Mouse (Mus musculus) kidney, adult 2 months (tissue): ENCODE data around the gene Csad. TPM values are rescaled to one million over a fixed set of nuclear protein-coding genes. Genes with fewer than 3 reads are reported as not detected.

Experiments used
- DNase-seq: peaks from one replicate; pipeline ENCODE4 v3.0.0; 2021
- H3K27ac ChIP-seq: fragments of 200-500 bp; 2 replicates; pipeline ENCODE4 v1.5.1; 2012; ENCODE audit warnings: low read depth, low read length, control low read depth, inconsistent platforms; ENCODE audit not compliant: insufficient read depth
- H3K27me3 ChIP-seq: fragments of 200-500 bp; replicated peaks from 2 replicates; pipeline ENCODE4 v1.6.1; 2012; ENCODE audit warnings: mild to moderate bottlenecking, moderate library complexity, low read length, inconsistent platforms; ENCODE audit not compliant: control insufficient read depth, insufficient read depth
- H3K36me3 ChIP-seq: fragments of 200-500 bp; 2 replicates; pipeline ENCODE4 v1.6.1; 2012; ENCODE audit warnings: mild to moderate bottlenecking, moderate library complexity, low read length, inconsistent platforms; ENCODE audit not compliant: control insufficient read depth, insufficient read depth
- H3K4me1 ChIP-seq: fragments of 200-500 bp; 2 replicates; pipeline ENCODE4 v1.6.1; 2011; ENCODE audit warnings: low read length; ENCODE audit not compliant: control insufficient read depth, insufficient read depth
- H3K4me3 ChIP-seq: fragments of 200-500 bp; 2 replicates; pipeline ENCODE4 v1.5.1; 2011; ENCODE audit warnings: mild to moderate bottlenecking, low read depth, low read length, control low read depth; ENCODE audit not compliant: insufficient read depth
- CTCF ChIP-seq: fragments of 200-500 bp; conservative IDR thresholded peaks from 2 replicates; pipeline ENCODE4 v1.5.1; 2011; ENCODE audit warnings: low read depth, mild to moderate bottlenecking, control low read depth, low read length, moderate library complexity, mixed read lengths; ENCODE audit not compliant: insufficient read depth, insufficient read length
- POLR2A ChIP-seq: fragments of 200-500 bp; IDR thresholded peaks from one replicate; pipeline ENCODE4 v1.6.1; 2011; ENCODE audit warnings: low read depth, low read length, control low read depth
- WGBS: fragments of 180-500 bp; shearing (Covaris S2); methylation state at CpG from one replicate; pipeline ENCODE4 v1.1.7; 2018; 5-methylcytosine and 5-hydroxymethylcytosine counted together
- polyA plus RNA-seq: library from polyadenylated mRNA; depleted of rRNA; stranded (reverse); fragments of >200 nt; gene quantifications from 2 replicates; pipeline ENCODE4 v1.2.3, GENCODE M21; 2012; rRNA removed

Csad gene
- 216 and 255 TPM in 2 replicates for polyA plus RNA-seq

- Histone ChIP-seq H3K27ac (peak within 1 kb of the TSS; percentile 87), H3K36me3 (peaks cover 6% of the 10 kb centered on the region), H3K4me3 (peak within 1 kb of the TSS; percentile 71), H3K4me1 (peaks cover 28% of the 10 kb centered on the region), H3K27me3 (no peaks in the 10 kb centered on the region)
- 22% methylated on average over 19 of the region's 19 CpGs for WGBS
- TF ChIP-seq POLR2A (no peak), CTCF (no peak)
- no peak for DNase-seq
Measured at GRCm38 (mm10) chr15:102204674-102205505, at the start of gene Csad. Csad (minus strand) TSS chr15:102204724.

DNA sequence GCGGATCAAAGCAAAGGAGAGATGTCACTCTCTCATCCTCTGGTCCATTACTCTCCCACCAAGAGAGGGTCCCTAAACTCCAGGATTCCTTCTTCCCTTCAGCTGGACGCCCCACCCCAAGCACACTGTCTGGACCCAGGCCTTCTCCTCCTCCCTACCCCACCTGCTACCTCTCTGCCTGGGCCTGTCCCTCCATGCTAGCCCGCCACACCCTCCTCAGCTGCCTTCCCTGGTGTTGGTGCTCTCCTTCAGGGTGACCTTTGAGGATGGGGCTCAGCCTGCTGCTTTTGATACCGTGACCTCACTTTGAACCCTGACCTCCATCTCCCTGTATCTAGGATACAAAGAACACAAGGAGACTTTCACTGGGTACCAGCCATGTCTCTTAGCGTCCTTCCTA is 46.0 kb upstream of the Csad start:
- Histone ChIP-seq H3K36me3 (no peaks in the 10 kb centered on the region), H3K4me1 (peaks cover 8% of the 10 kb centered on the region), H3K4me3 (no peak overlapping the region), H3K27me3 (no peaks in the 10 kb centered on the region), H3K27ac (no peak overlapping the region)
- no peak for DNase-seq
- TF ChIP-seq POLR2A = no peak
- WGBS = 86% methylated on average over 5 of the region's 5 CpGs

DNA sequence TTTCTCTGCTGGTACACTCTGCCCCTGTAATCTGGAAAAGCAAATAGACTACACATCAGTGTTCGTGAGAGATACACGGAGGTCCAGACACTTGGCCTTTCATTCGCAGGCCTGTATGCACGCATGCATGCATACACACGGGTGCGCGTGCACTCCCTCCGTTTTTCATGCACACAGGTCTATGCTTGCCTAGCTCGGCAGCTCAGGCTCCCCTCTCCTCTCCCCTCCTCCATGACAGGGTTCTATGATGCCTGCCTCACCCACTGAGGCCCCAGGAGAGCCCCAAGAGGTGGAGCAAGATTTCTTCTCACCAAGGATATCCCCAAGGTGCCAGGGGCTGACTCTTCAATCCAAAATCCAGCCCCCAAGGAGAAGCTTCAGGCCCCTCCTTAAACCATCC is 45.4 kb upstream of the Csad start:
- Histone ChIP-seq H3K4me3 (no peak overlapping the region), H3K36me3 (no peaks in the 10 kb centered on the region), H3K27ac (no peak overlapping the region), H3K4me1 (peaks cover 8% of the 10 kb centered on the region), H3K27me3 (no peaks in the 10 kb centered on the region)
- TF ChIP-seq POLR2A = no peak
- no peak for TF ChIP-seq CTCF
- 71% methylated on average over 9 of the region's 9 CpGs for WGBS
- DNase-seq = no peak

GRCm38 (mm10) chr15:102249251-102249691 is 44.7 kb upstream of the Csad start:
- WGBS = 14% methylated on average over 13 of the region's 13 CpGs
- no peaks in the 10 kb centered on the region for H3K27me3 ChIP-seq
- peak overlapping the region; percentile 16; the same call in 1 of the 2 replicates for H3K4me3 ChIP-seq
- TF ChIP-seq CTCF (no peak), POLR2A (no peak)
- peak; percentile 67 for DNase-seq
- peaks cover 8% of the 10 kb centered on the region for H3K4me1 ChIP-seq
- no peaks in the 10 kb centered on the region for H3K36me3 ChIP-seq
- peak overlapping the region; percentile 59 for H3K27ac ChIP-seq

GRCm38 (mm10) chr15:102248812-102249191 is 44.3 kb upstream of the Csad start:
- Histone ChIP-seq H3K27me3 (no peaks in the 10 kb centered on the region), H3K4me1 (peaks cover 11% of the 10 kb centered on the region), H3K4me3 (no peak overlapping the region), H3K27ac (peak overlapping the region; percentile 59), H3K36me3 (no peaks in the 10 kb centered on the region)
- no peak for TF ChIP-seq CTCF
- no peak for TF ChIP-seq POLR2A
- peak; percentile 31 for DNase-seq
- WGBS = 19% methylated on average over 3 of the region's 3 CpGs

DNA sequence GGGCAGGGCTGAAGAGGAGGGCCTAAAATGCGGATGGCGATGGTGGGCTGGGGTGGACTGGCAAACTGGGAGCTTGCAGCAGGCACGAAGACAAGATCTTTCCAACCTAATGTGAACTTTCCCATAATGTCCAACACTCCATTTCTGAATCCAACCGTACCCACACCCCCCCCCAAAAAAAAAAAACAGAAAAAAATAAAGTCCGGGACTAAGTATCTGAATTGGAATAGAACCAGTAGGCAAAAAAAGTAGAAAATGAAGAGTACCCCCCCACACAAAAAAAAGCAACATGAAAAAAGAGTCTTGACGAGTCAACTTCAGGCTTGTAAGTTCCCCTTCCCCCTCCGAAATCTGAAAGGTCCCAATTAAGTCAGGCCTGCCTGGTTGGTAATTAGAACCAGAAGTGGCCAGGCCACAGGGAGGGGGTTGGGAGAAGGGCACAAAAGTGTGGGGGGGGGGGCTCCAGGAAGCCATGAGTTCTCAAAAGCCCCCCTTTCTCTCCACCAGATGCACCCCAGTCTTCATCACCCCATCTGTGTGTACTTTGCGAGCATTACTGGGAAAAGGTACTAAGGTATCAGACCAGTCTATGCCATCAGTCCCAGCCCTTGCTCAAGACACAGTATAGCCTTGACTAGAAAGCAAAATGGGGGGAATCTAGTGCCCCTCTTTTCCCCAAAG is 43.7 kb upstream of the Csad start:
- H3K27ac ChIP-seq = peak overlapping the region; percentile 81
- DNase-seq = no peak

More for the DNA sequence above, 43.7 kb upstream of the Csad start:
- H3K4me1 ChIP-seq = peaks cover 15% of the 10 kb centered on the region
- 15% methylated on average over 8 of the region's 8 CpGs for WGBS
- H3K27me3 ChIP-seq = no peaks in the 10 kb centered on the region
- no peaks in the 10 kb centered on the region for H3K36me3 ChIP-seq
- peak overlapping the region; percentile 57 for H3K4me3 ChIP-seq
- no peak for TF ChIP-seq CTCF
- TF ChIP-seq POLR2A = no peak
